ENCODE assay signal across 11 mouse cellular contexts in the genomic region with DNA sequence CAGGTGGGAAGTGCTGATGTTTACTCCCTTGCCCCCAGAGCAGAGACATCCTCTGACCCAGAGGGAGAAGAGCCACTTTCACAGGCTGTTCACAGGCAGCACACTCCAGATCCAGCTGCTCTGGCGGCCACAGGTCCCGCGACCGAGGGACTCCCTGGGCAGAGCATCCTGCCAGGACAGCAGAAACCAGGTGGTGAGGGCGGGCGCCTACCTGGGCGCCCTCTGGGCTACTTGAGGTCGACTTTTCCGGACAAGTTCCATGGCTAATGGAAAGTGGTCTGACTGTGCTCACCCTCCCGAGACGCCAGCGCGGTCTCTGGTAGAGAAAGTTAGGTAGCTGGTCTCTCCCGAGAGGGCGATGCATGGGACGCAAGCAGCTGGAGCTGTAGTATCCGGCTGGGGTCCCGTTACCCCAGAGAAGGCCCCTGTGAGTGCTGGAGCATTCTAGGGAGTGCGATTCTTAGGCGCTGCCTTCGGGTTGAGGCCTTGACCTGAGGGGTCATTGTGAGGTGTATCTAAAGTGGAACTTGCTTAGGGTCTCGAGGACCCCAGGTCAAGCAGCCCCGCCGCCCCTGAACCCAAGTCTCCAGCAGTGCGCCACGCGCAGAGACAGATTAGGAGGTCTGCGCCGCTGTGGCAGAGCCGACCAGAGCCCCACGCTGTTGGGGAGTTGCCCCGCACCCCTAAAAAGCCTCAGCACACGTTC. TPM values are rescaled to one million over a fixed set of nuclear protein-coding genes. Genes with fewer than 3 reads are reported as not detected.
DNase-seq lines count a peak whose midpoint lies in the region; ATAC-seq lines count a peak whose summit lies in the region.
"Had no signal": no experiment of that assay in that cellular context is flagged by ENCODE, and none has a peak within 500 bp of the region (broad histone marks: within the 10 kb centered on the region; RNA-seq: fewer than 3 reads in every experiment).

No protein-coding gene starts in this region.

- H3K9ac ChIP-seq in heart, embryonic 15.5 days = no peak overlapping the region
- H3K9ac ChIP-seq in embryonic facial prominence, embryonic 13.5 days = peak overlapping the region; percentile 17; the same call in 1 of the 2 replicates
- no peak overlapping the region for H3K9ac ChIP-seq in kidney, embryonic 15.5 days

- peaks cover 97% of the 10 kb centered on the region for H3K27me3 ChIP-seq in heart, embryonic 15.5 days
- H3K27me3 ChIP-seq in embryonic facial prominence, embryonic 13.5 days = peaks cover 99% of the 10 kb centered on the region
- peaks cover 88% of the 10 kb centered on the region for H3K27me3 ChIP-seq in kidney, embryonic 15.5 days

- no peaks in the 10 kb centered on the region for H3K36me3 ChIP-seq in heart, embryonic 15.5 days
- H3K36me3 ChIP-seq in embryonic facial prominence, embryonic 13.5 days = no peaks in the 10 kb centered on the region
- H3K36me3 ChIP-seq in kidney, embryonic 15.5 days = no peaks in the 10 kb centered on the region

- no peaks in the 10 kb centered on the region for H3K9me3 ChIP-seq in heart, embryonic 15.5 days (replicated peaks)
- no peaks in the 10 kb centered on the region for H3K9me3 ChIP-seq in embryonic facial prominence, embryonic 13.5 days
- no peaks in the 10 kb centered on the region for H3K9me3 ChIP-seq in kidney, embryonic 15.5 days (replicated peaks)

- H3K4me3 ChIP-seq in heart, embryonic 15.5 days = peak overlapping the region; percentile 43
- peak overlapping the region; percentile 51 for H3K4me3 ChIP-seq in embryonic facial prominence, embryonic 13.5 days
- H3K4me3 ChIP-seq in kidney, embryonic 15.5 days (replicated peaks) = peak overlapping the region; percentile 52
- H3K4me3 ChIP-seq: megakaryocyte, embryonic 14.5 days had no signal

- WGBS in heart, embryonic 15.5 days = 3% methylated on average over 33 of the region's 33 CpGs
- whole genome bisulfite sequencing in embryonic facial prominence, embryonic 13.5 days = 3% methylated on average over 33 of the region's 33 CpGs
- WGBS in kidney, embryonic 15.5 days = 3% methylated on average over 33 of the region's 33 CpGs

- ATAC-seq in heart, embryonic 15.5 days (replicated peaks; ENCODE audit: insufficient number of reproducible peaks, insufficient read depth, low FRiP score, low read depth) = no peak
- ATAC-seq in embryonic facial prominence, embryonic 13.5 days (ENCODE audit: insufficient number of reproducible peaks, insufficient read depth, low FRiP score, low TSS enrichment, low read depth) = no peak
- ATAC-seq in kidney, embryonic 15.5 days (replicated peaks; ENCODE audit: low FRiP score) = no peak
- ATAC-seq in megakaryocyte-erythroid progenitor cell, adult 5-6 weeks (replicated peaks; ENCODE audit: low FRiP score, low TSS enrichment, poor library complexity, severe bottlenecking) = no peak

- H3K27ac ChIP-seq in heart, embryonic 15.5 days = no peak overlapping the region
- no peak overlapping the region for H3K27ac ChIP-seq in embryonic facial prominence, embryonic 13.5 days
- H3K27ac ChIP-seq in kidney, embryonic 15.5 days = no peak overlapping the region

- peaks cover 16% of the 10 kb centered on the region for H3K4me1 ChIP-seq in heart, embryonic 15.5 days (replicated peaks)
- peaks cover 29% of the 10 kb centered on the region for H3K4me1 ChIP-seq in embryonic facial prominence, embryonic 13.5 days
- H3K4me1 ChIP-seq in kidney, embryonic 15.5 days = peaks cover 35% of the 10 kb centered on the region
- H3K4me1 ChIP-seq: megakaryocyte, embryonic 14.5 days had no signal

- no peak for DNase-seq in heart, adult 18-20 months
- DNase-seq in neural tube, embryonic 10.5 days (ENCODE audit: extremely low spot score, low spot score) = peak; percentile 52
- no peak for DNase-seq in layer of hippocampus, adult 18-20 months (ENCODE audit: low spot score in 2 of 2)
- no peak for DNase-seq in layer of hippocampus, adult 11-12 months (ENCODE audit: low spot score)
- DNase-seq: thymus, postnatal 14 days had no signal

- H3K4me2 ChIP-seq in heart, embryonic 15.5 days = peak overlapping the region; percentile 65
- peak overlapping the region; percentile 82 for H3K4me2 ChIP-seq in embryonic facial prominence, embryonic 13.5 days
- peak overlapping the region; percentile 88 for H3K4me2 ChIP-seq in kidney, embryonic 15.5 days

RNA-seq across cellular contexts. Expression of a gene that starts 1.5 kb away (rescaled TPM):
- 0.09 TPM in 1 of 2 replicates, not detected in the other for polyA plus RNA-seq in heart, embryonic 15.5 days (2015; fragmentation: Nextera tagmentation; extraction: Ambion mirVana)
- not detected for total RNA-seq in heart, adult 18-20 months (2021)
- 4.9 and 5.1 TPM in 2 replicates for polyA plus RNA-seq in embryonic facial prominence, embryonic 13.5 days (2015; fragmentation: Nextera tagmentation; extraction: Ambion mirVana)
- 0.45 and 0.50 TPM in 2 replicates for polyA plus RNA-seq in kidney, embryonic 15.5 days (2015; fragmentation: Nextera tagmentation; extraction: Ambion mirVana)
- total RNA-seq in layer of hippocampus, adult 18-20 months (2021) = 10 to 100 TPM in 1 of 2 experiments, 1 to 10 TPM in 1; 6.6 to 10.0 TPM
- total RNA-seq in megakaryocyte-erythroid progenitor cell, adult 5-6 weeks (2014; fragmentation: Nextera tagmentation) = not detected in 2 replicates
- total RNA-seq in megakaryocyte-erythroid progenitor cell, adult 5-6 weeks (2017) = not detected in 2 replicates
- total RNA-seq: common myeloid progenitor, adult 5-6 weeks had no signal

Comparison
In these comparisons a context has a peak if more than half of its experiments do, and no peak if none do; other contexts are left out.
1. RNA of a gene that starts 1.5 kb away (total RNA-seq): 6.6 to 10.0 TPM in layer of hippocampus, adult 18-20 months; not detected in heart, adult 18-20 months and not detected in megakaryocyte-erythroid progenitor cell, adult 5-6 weeks; every median in the first group is over 4 times any median in the second.
2. Peak in every context shown above with its lines, with median percentiles within 50 percentile points of each other: H3K4me2 ChIP-seq and H3K4me3 ChIP-seq.